In the genomic region with DNA sequence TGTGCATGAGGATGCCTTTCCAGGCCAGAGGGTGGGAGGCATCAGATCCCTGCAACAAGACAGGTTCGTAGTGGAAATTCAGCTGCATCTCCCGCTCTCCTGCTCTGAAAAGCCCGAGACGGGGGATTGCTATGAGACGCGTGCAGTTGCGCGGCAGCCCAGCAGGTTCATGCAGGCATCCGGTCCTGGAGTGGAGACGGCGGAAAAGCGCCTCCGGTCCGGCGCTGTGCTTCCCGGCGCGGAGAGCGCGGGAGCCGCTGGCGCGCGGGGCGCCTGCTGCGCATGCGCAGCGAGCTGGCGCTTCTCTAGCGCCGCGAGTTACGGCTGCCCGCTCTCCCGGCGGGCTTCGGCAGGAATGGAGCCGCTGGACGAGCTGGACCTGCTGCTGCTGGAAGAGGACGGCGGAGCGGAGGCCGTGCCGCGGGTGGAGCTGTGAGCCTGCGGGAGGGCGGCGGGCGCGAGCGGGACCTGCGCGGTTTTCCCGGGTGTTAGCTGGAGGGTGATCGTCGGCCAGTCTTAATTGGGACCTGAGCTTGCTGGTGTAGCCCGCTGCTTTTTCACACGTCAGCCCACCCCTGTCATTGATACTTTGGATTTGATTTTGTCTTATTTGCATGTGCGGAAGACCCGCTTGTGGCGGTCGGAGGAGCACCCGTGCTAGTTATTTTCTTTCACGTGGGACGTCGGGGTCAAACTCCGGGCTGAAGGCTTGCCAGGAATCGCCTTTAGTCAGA, we compare ENCODE assay signal across 8 mouse cellular contexts. TPM values are rescaled to one million over a fixed set of nuclear protein-coding genes. Genes with fewer than 3 reads are reported as not detected.
DNase-seq lines count a peak whose midpoint lies in the region; ATAC-seq and TF ChIP-seq lines count a peak whose summit lies in the region.

A gene (plus strand): TSS at position 289 of the 734 bp plus-strand sequence.

- TF ChIP-seq CTCF in layer of hippocampus, adult 2 months (conservative IDR thresholded peaks at IDR 0.05): peak; percentile 57
- TF ChIP-seq CTCF in lung, embryonic 14.5 days (IDR thresholded peaks at IDR 0.05; ENCODE audit: low read depth): peak; percentile 44
- peak; percentile 23; the same call in 1 of the 2 replicates for TF ChIP-seq CTCF in olfactory bulb, adult 2 months (IDR thresholded peaks at IDR 0.05; ENCODE audit: insufficient read depth, low read depth, low read length)
- TF ChIP-seq CTCF in thymus, adult 2 months (IDR thresholded peaks at IDR 0.05; ENCODE audit: borderline replicate concordance, control insufficient read depth, extremely low read depth, insufficient read depth, low read length, poor library complexity): peak; percentile 48; the same call in 1 of the 2 replicates

- H3K4me2 ChIP-seq in forebrain, embryonic 15.5 days (replicated peaks): peak within 1 kb of the TSS; percentile 63
- peak within 1 kb of the TSS; percentile 79 for H3K4me2 ChIP-seq in lung, embryonic 14.5 days

- H3K9me3 ChIP-seq in ES-E14 (ENCODE audit: control insufficient read depth, insufficient read depth, low read depth, low read length): no peaks in the 10 kb centered on the region
- no peaks in the 10 kb centered on the region for H3K9me3 ChIP-seq in forebrain, embryonic 15.5 days
- H3K9me3 ChIP-seq in lung, embryonic 14.5 days (ENCODE audit: low read depth, low read length): no peaks in the 10 kb centered on the region

- H3K27me3 ChIP-seq in forebrain, embryonic 15.5 days: no peaks in the 10 kb centered on the region
- H3K27me3 ChIP-seq in lung, embryonic 14.5 days (ENCODE audit: insufficient read depth, low read length): no peaks in the 10 kb centered on the region
- no peaks in the 10 kb centered on the region for H3K27me3 ChIP-seq in thymus, adult 2 months (ENCODE audit: control insufficient read depth, insufficient read depth, low read length)

- peaks cover 14% of the 10 kb centered on the region for H3K36me3 ChIP-seq in ES-E14 (ENCODE audit: control insufficient read depth, insufficient read depth, low read length, poor library complexity, severe bottlenecking)
- H3K36me3 ChIP-seq in forebrain, embryonic 15.5 days: peaks cover 27% of the 10 kb centered on the region
- peaks cover 48% of the 10 kb centered on the region for H3K36me3 ChIP-seq in lung, embryonic 14.5 days (ENCODE audit: insufficient read depth)
- no peaks in the 10 kb centered on the region; the same call in 1 of the 2 replicates for H3K36me3 ChIP-seq in thymus, adult 2 months (ENCODE audit: control insufficient read depth, insufficient read depth, low read length)

- peak within 1 kb of the TSS; percentile 90 for H3K9ac ChIP-seq in ES-E14 (ENCODE audit: insufficient read depth, low read depth, low read length, poor library complexity, severe bottlenecking)
- peak within 1 kb of the TSS; percentile 79 for H3K9ac ChIP-seq in forebrain, embryonic 15.5 days (replicated peaks)
- peak within 1 kb of the TSS; percentile 75 for H3K9ac ChIP-seq in lung, embryonic 14.5 days

- WGBS in forebrain, embryonic 15.5 days: under 1% methylated on average over 68 of the region's 68 CpGs
- under 1% methylated on average over 68 of the region's 68 CpGs for WGBS in lung, embryonic 14.5 days
- under 1% methylated on average over 67 of the region's 68 CpGs for WGBS in olfactory bulb, adult 2 months
- under 1% methylated on average over 68 of the region's 68 CpGs for WGBS in thymus, adult 2 months

- H3K4me1 ChIP-seq in ES-E14 (ENCODE audit: control insufficient read depth in 2 of 2, insufficient read depth in 2 of 2, low read length in 2 of 2, poor library complexity in 1 of 2): peaks cover 0 to 2% of the 10 kb centered on the region in 2 experiments; a peak in 1 of 4 replicates
- 0 out of 2 replicates have a peak, but pooled peaks cover 4% of the 10 kb centered on the region for H3K4me1 ChIP-seq in forebrain, embryonic 15.5 days
- no peaks in the 10 kb centered on the region for H3K4me1 ChIP-seq in lung, embryonic 14.5 days (ENCODE audit: insufficient read depth)
- no peaks in the 10 kb centered on the region for H3K4me1 ChIP-seq in olfactory bulb, adult 2 months (ENCODE audit: control insufficient read depth, insufficient read depth, low read length)
- H3K4me1 ChIP-seq in thymus, adult 2 months (replicated peaks; ENCODE audit: control insufficient read depth, insufficient read depth, low read length): 0 out of 2 replicates have a peak, but pooled peaks cover 3% of the 10 kb centered on the region

- peak within 1 kb of the TSS; percentile 70; the same call in 1 of the 2 replicates for H3K27ac ChIP-seq in ES-E14 (ENCODE audit: insufficient read depth, low read depth, low read length, poor library complexity, severe bottlenecking)
- peak within 1 kb of the TSS; percentile 87 for H3K27ac ChIP-seq in forebrain, embryonic 15.5 days (replicated peaks)
- H3K27ac ChIP-seq in layer of hippocampus, adult 2 months: peak within 1 kb of the TSS; percentile 63
- H3K27ac ChIP-seq in lung, embryonic 14.5 days (ENCODE audit: low read depth): peak within 1 kb of the TSS; percentile 83
- no peak within 1 kb of the TSS for H3K27ac ChIP-seq in olfactory bulb, adult 2 months (ENCODE audit: insufficient read depth, low read depth, low read length)
- no peak within 1 kb of the TSS for H3K27ac ChIP-seq in thymus, adult 2 months (ENCODE audit: control insufficient read depth, insufficient read depth, low read length)

- in situ Hi-C loops in ES-E14 (cut with MboI; ENCODE audit: low sequenced_read_pairs in 2 of 2, unreplicated experiment in 2 of 2): no loop called here

- TF ChIP-seq POLR2A in olfactory bulb, adult 2 months (IDR thresholded peaks at IDR 0.05; ENCODE audit: insufficient read depth, low read depth, low read length): peak; percentile 43; the same call in 1 of the 2 replicates
- peak; percentile 43; the same call in 1 of the 2 replicates for TF ChIP-seq POLR2A in thymus, adult 2 months (IDR thresholded peaks at IDR 0.05; ENCODE audit: control insufficient read depth, extremely low read depth, insufficient read depth, low read length, poor library complexity)

- H3K4me3 ChIP-seq in ES-E14 (ENCODE audit: insufficient read depth in 1 of 2, low read depth in 1 of 2, low read length in 2 of 2, poor library complexity in 1 of 2, severe bottlenecking in 1 of 2): peak within 1 kb of the TSS; percentile 85 to 91
- peak within 1 kb of the TSS; percentile 81 for H3K4me3 ChIP-seq in forebrain, embryonic 15.5 days
- peak within 1 kb of the TSS; percentile 79 for H3K4me3 ChIP-seq in layer of hippocampus, adult 2 months
- peak within 1 kb of the TSS; percentile 68 for H3K4me3 ChIP-seq in lung, embryonic 14.5 days (ENCODE audit: low read depth, low read length)
- H3K4me3 ChIP-seq in olfactory bulb, adult 2 months (ENCODE audit: insufficient read depth, low read depth, low read length): peak within 1 kb of the TSS; percentile 93
- peak within 1 kb of the TSS; percentile 52 for H3K4me3 ChIP-seq in thymus, adult 2 months (ENCODE audit: control insufficient read depth, insufficient read depth, low read length)

- intact Hi-C loops in heart, postnatal 36 days (cut with DNase I): loop anchor here (2.0 kb wide), 1 partner anchor 26 kb away; a partner anchor contains a TSS

- peak; percentile 65 for DNase-seq in ES-E14 (ENCODE audit: low read depth, low spot score)
- peak; percentile 74 for DNase-seq in cerebellum, adult 11 months
- peak; percentile 73 to 83 for DNase-seq in heart, postnatal 36 days
- peak; percentile 49 to 64 for DNase-seq in layer of hippocampus, adult 2 months (ENCODE audit: low spot score in 2 of 2)
- DNase-seq in lung, embryonic 14.5 days: peak; percentile 95
- DNase-seq in thymus, adult 2 months: peak; percentile 66

- ATAC-seq in forebrain, embryonic 15.5 days (replicated peaks): peak; percentile 95
- peak; percentile 91 for ATAC-seq in lung, embryonic 14.5 days (ENCODE audit: insufficient read depth)

TF ChIP-seq in ES-E14, 5 proteins besides CTCF, POLR2A, EP300 and RAD21:
- TF ChIP-seq ZNF384 (IDR thresholded peaks at IDR 0.05; ENCODE audit: low read depth, low read length) (no peak), CHD2 (IDR thresholded peaks at IDR 0.05; ENCODE audit: low read depth, low read length) (no peak), ZC3H11A (IDR thresholded peaks at IDR 0.05; ENCODE audit: borderline replicate concordance, low read depth, low read length) (no peak), HCFC1 (IDR thresholded peaks at IDR 0.05; ENCODE audit: borderline replicate concordance, insufficient read depth, low read length) (no peak), MAFK (IDR thresholded peaks at IDR 0.05; ENCODE audit: insufficient read depth, low read depth, low read length) (no peak)

RNA-seq across cellular contexts. Expression of the gene that starts here (rescaled TPM):
- 26.4 and 28.5 TPM in 2 replicates for total RNA-seq in ES-E14 (2012; rRNA removed)
- polyA plus RNA-seq in forebrain, embryonic 15.5 days (2015; fragmentation: Nextera tagmentation; extraction: Ambion mirVana): 8.4 and 9.0 TPM in 2 replicates
- under 1 TPM; 0.56 to 0.76 TPM for total RNA-seq in heart, postnatal 36 days (2021)
- total RNA-seq in layer of hippocampus, adult 2 months (2021): 1 to 10 TPM in 1 of 2 experiments, under 1 TPM in 1; 0.97 to 1.1 TPM
- 20.3 and 21.6 TPM in 2 replicates for polyA plus RNA-seq in lung, embryonic 14.5 days (2014; fragmentation: Nextera tagmentation; extraction: Ambion mirVana)
- polyA plus RNA-seq in olfactory bulb, adult 2 months (2012; ENCODE audit: insufficient read depth, insufficient read length, low replicate concordance, missing spikeins): not detected in 2 replicates
- polyA plus RNA-seq in thymus, adult 2 months (2012; rRNA removed): 20.0 and 23.6 TPM in 2 replicates

Comparison
In these comparisons a context has a peak if more than half of its experiments do, and no peak if none do; other contexts are left out.
1. RNA of the gene that starts here (total RNA-seq): 26.4 to 28.5 TPM in ES-E14; 0.97 to 1.1 TPM in layer of hippocampus, adult 2 months and 0.56 to 0.76 TPM in heart, postnatal 36 days; every median in the first group is over 10 times any median in the second.
2. Peak in DNase-seq in heart, postnatal 36 days; RNA of the gene not detected or under 1 TPM.
3. H3K27ac ChIP-seq: peak in ES-E14 (single experiment), forebrain, embryonic 15.5 days (single experiment), layer of hippocampus, adult 2 months (single experiment) and lung, embryonic 14.5 days (single experiment); none in olfactory bulb, adult 2 months (single experiment) and thymus, adult 2 months (single experiment).
4. Peak in every context shown above with its lines, with median percentiles within 50 percentile points of each other: DNase-seq, H3K4me3 ChIP-seq, H3K9ac ChIP-seq and CTCF ChIP-seq.